14 mouse cellular contexts compared by ENCODE assay signal in the genomic region with DNA sequence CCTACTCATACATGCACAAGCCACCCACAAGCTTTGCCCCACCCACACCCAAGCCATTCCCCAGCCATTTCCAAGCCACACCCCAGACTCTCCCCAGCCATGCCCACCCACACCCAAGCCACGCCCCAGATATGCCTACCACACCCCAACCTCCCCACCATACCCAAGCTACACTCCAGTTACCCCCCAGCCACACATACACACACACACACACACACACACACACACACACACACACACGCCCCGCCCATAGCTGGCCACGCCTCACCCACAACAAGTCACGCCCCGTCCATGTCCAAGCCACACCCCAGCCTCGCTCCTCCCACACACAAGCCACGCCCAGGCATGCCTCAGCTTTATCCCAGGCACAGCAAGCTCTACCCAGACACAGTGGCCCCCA. TPM values are rescaled to one million over a fixed set of nuclear protein-coding genes. Genes with fewer than 3 reads are reported as not detected.
DNase-seq lines count a peak whose midpoint lies in the region; ATAC-seq lines count a peak whose summit lies in the region.
"Had no signal": no experiment of that assay in that cellular context is flagged by ENCODE, and none has a peak within 500 bp of the region (broad histone marks: within the 10 kb centered on the region; RNA-seq: fewer than 3 reads in every experiment).

No protein-coding gene starts in this region.

- H3K27me3 ChIP-seq in liver, embryonic 16.5 days (ENCODE audit: control insufficient read depth, insufficient read depth, low read depth, low read length) = no peaks in the 10 kb centered on the region

- H3K9me3 ChIP-seq in liver, embryonic 16.5 days (replicated peaks; ENCODE audit: control insufficient read depth, low read length) = 0 out of 2 replicates have a peak, but pooled peaks cover 2% of the 10 kb centered on the region

- H3K4me1 ChIP-seq in liver, embryonic 16.5 days (ENCODE audit: control insufficient read depth, low read depth, low read length) = peaks cover 4% of the 10 kb centered on the region

- 36% methylated on average over 8 of the region's 8 CpGs for WGBS in liver, embryonic 16.5 days (ENCODE audit: insufficient replicate concordance)

- no peak overlapping the region for H3K4me2 ChIP-seq in liver, embryonic 16.5 days (ENCODE audit: low read depth, low read length)

- 0 out of 2 replicates have a peak, but pooled peaks cover 2% of the 10 kb centered on the region for H3K36me3 ChIP-seq in liver, embryonic 16.5 days (ENCODE audit: control insufficient read depth, insufficient read depth)

- H3K27ac ChIP-seq in liver, embryonic 16.5 days (ENCODE audit: low read length) = no peak overlapping the region

- DNase-seq in adrenal gland, postnatal 14 days = peak; percentile 36
- DNase-seq in adrenal gland, adult 18-20 months (ENCODE audit: low spot score in 2 of 2) = no peak
- DNase-seq in thymus, postnatal 4 days = peak; percentile 13
- DNase-seq in thymus, postnatal 25 days = no peak
- DNase-seq in left cerebral cortex, adult 9 months (ENCODE audit: low spot score in 2 of 2) = no peak
- DNase-seq in gastrocnemius, adult 18-20 months (ENCODE audit: low spot score) = no peak
- DNase-seq in lung, postnatal 10 days = no peak
- DNase-seq: cerebellum, postnatal 14 days; forebrain, postnatal 0 days; gastrocnemius, postnatal 36 days; heart, postnatal 10 days; kidney, postnatal 36 days; lung, adult 2 months had no signal

- H3K4me3 ChIP-seq in liver, embryonic 16.5 days (ENCODE audit: low read depth, low read length) = no peak overlapping the region

- H3K9ac ChIP-seq in liver, embryonic 16.5 days (ENCODE audit: low read depth, low read length) = no peak overlapping the region
- H3K9ac ChIP-seq: forebrain, postnatal 0 days had no signal

- ATAC-seq in liver, embryonic 16.5 days (ENCODE audit: low read depth) = peak; percentile 76
- ATAC-seq: forebrain, postnatal 0 days had no signal

RNA-seq across cellular contexts. Expression of a gene that starts 16.4 kb away (rescaled TPM):
- total RNA-seq in adrenal gland, postnatal 14 days (2021) = 36.7 and 37.5 TPM in 2 replicates
- 10 to 100 TPM; 20.4 to 29.2 TPM for total RNA-seq in adrenal gland, adult 18-20 months (2021)
- 2.7 and 3.4 TPM in 2 replicates for polyA plus RNA-seq in liver, embryonic 16.5 days (2015; fragmentation: Nextera tagmentation; extraction: Ambion mirVana)
- total RNA-seq in gastrocnemius, adult 18-20 months (2021) = 1 to 10 TPM; 4.6 to 5.7 TPM

Comparison
In these comparisons a context has a peak if more than half of its experiments do, and no peak if none do; other contexts are left out.
1. DNase-seq: peak in adrenal gland, postnatal 14 days (single experiment) and thymus, postnatal 4 days (single experiment); none in adrenal gland, adult 18-20 months (0 of 2), thymus, postnatal 25 days (single experiment), left cerebral cortex, adult 9 months (0 of 2), gastrocnemius, adult 18-20 months (single experiment) and lung, postnatal 10 days (single experiment).